Mouse (Mus musculus): ENCODE results near the gene Elp5. TPM values are rescaled to one million over a fixed set of nuclear protein-coding genes. Genes with fewer than 3 reads are reported as not detected.
A peak's percentile ranks its signal among the peaks of the same experiment; 100 is the strongest.

Gene Elp5
- polyA plus RNA-seq, 1 experiment = 1.9 TPM

- Histone ChIP-seq H3K36me3 (ENCODE audit: control insufficient read depth) (peaks cover 77% of the 10 kb centered on the region), H3K4me1 (ENCODE audit: control insufficient read depth) (peaks cover 40% of the 10 kb centered on the region), H3K9me3 (ENCODE audit: control insufficient read depth, low read length) (no peaks in the 10 kb centered on the region), H3K27me3 (ENCODE audit: control insufficient read depth) (no peaks in the 10 kb centered on the region), H3K4me3 (replicated peaks) (no peak overlapping the region)
- no peak for TF ChIP-seq TAL1 (IDR thresholded peaks at IDR 0.05; ENCODE audit: low read length)
- no peak for TF ChIP-seq GATA1 (IDR thresholded peaks at IDR 0.05; ENCODE audit: low read length)
These were observed 7.6 kb upstream of the Elp5 start for GRCm38 (mm10) chr11:69989949-69990348.

GRCm38 (mm10) chr11:69984431-69984830 is 2.1 kb upstream of the Elp5 start:
- H3K27me3 ChIP-seq (ENCODE audit: control insufficient read depth) = no peaks in the 10 kb centered on the region
- TF ChIP-seq GATA1 (IDR thresholded peaks at IDR 0.05; ENCODE audit: low read length) (no peak), TAL1 (IDR thresholded peaks at IDR 0.05; ENCODE audit: low read length) (no peak)
- H3K4me3 ChIP-seq (replicated peaks) = no peak overlapping the region
- H3K36me3 ChIP-seq (ENCODE audit: control insufficient read depth) = peaks cover 68% of the 10 kb centered on the region
- peaks cover 45% of the 10 kb centered on the region for H3K4me1 ChIP-seq (ENCODE audit: control insufficient read depth)
- H3K9me3 ChIP-seq (ENCODE audit: control insufficient read depth, low read length) = no peaks in the 10 kb centered on the region

- Histone ChIP-seq H3K36me3 (ENCODE audit: control insufficient read depth) (peaks cover 62% of the 10 kb centered on the region), H3K9me3 (ENCODE audit: control insufficient read depth, low read length) (no peaks in the 10 kb centered on the region), H3K4me3 (replicated peaks) (peak overlapping the region; percentile 21), H3K27me3 (ENCODE audit: control insufficient read depth) (no peaks in the 10 kb centered on the region), H3K4me1 (ENCODE audit: control insufficient read depth) (peaks cover 54% of the 10 kb centered on the region)
- TF ChIP-seq GATA1 (IDR thresholded peaks at IDR 0.05; ENCODE audit: low read length) (no peak), TAL1 (IDR thresholded peaks at IDR 0.05; ENCODE audit: low read length) (no peak)
These were observed 1.1 kb upstream of the Elp5 start for GRCm38 (mm10) chr11:69983377-69983776.

- Histone ChIP-seq H3K27me3 (ENCODE audit: control insufficient read depth) (no peaks in the 10 kb centered on the region), H3K4me3 (replicated peaks) (peak overlapping the region; percentile 21), H3K9me3 (ENCODE audit: control insufficient read depth, low read length) (no peaks in the 10 kb centered on the region), H3K4me1 (ENCODE audit: control insufficient read depth) (peaks cover 54% of the 10 kb centered on the region), H3K36me3 (ENCODE audit: control insufficient read depth) (peaks cover 62% of the 10 kb centered on the region)
- TF ChIP-seq GATA1 (IDR thresholded peaks at IDR 0.05; ENCODE audit: low read length) (no peak), TAL1 (IDR thresholded peaks at IDR 0.05; ENCODE audit: low read length) (no peak)
These were observed 560 bp upstream of the Elp5 start for GRCm38 (mm10) chr11:69982877-69983276.

GRCm38 (mm10) chr11:69981141-69981762 is 1.1 kb downstream of the Elp5 start, which contains the start of gene Ctdnep1:
Ctdnep1 (plus strand) TSS chr11:69981156.
- Histone ChIP-seq H3K9me3 (ENCODE audit: control insufficient read depth, low read length) (no peaks in the 10 kb centered on the region), H3K36me3 (ENCODE audit: control insufficient read depth) (peaks cover 59% of the 10 kb centered on the region), H3K4me1 (ENCODE audit: control insufficient read depth) (peaks cover 53% of the 10 kb centered on the region), H3K27me3 (ENCODE audit: control insufficient read depth) (no peaks in the 10 kb centered on the region), H3K4me3 (replicated peaks) (peak within 1 kb of the TSS; percentile 94)
- TF ChIP-seq GATA1 (IDR thresholded peaks at IDR 0.05; ENCODE audit: low read length) = no peak
- no peak for TF ChIP-seq TAL1 (IDR thresholded peaks at IDR 0.05; ENCODE audit: low read length)

GRCm38 (mm10) chr11:69980196-69981140 is 1.8 kb downstream of the Elp5 start:
- Histone ChIP-seq H3K4me1 (ENCODE audit: control insufficient read depth) (peaks cover 52% of the 10 kb centered on the region), H3K27me3 (ENCODE audit: control insufficient read depth) (no peaks in the 10 kb centered on the region), H3K36me3 (ENCODE audit: control insufficient read depth) (peaks cover 61% of the 10 kb centered on the region), H3K9me3 (ENCODE audit: control insufficient read depth, low read length) (no peaks in the 10 kb centered on the region), H3K4me3 (replicated peaks) (peak overlapping the region; percentile 94)
- no peak for TF ChIP-seq TAL1 (IDR thresholded peaks at IDR 0.05; ENCODE audit: low read length)
- TF ChIP-seq GATA1 (IDR thresholded peaks at IDR 0.05; ENCODE audit: low read length) = no peak

- TF ChIP-seq TAL1 (IDR thresholded peaks at IDR 0.05; ENCODE audit: low read length) (no peak), GATA1 (IDR thresholded peaks at IDR 0.05; ENCODE audit: low read length) (peak; percentile 81)
- Histone ChIP-seq H3K4me3 (replicated peaks) (peak overlapping the region; percentile 94), H3K27me3 (ENCODE audit: control insufficient read depth) (no peaks in the 10 kb centered on the region), H3K36me3 (ENCODE audit: control insufficient read depth) (peaks cover 61% of the 10 kb centered on the region), H3K9me3 (ENCODE audit: control insufficient read depth, low read length) (no peaks in the 10 kb centered on the region), H3K4me1 (ENCODE audit: control insufficient read depth) (peaks cover 52% of the 10 kb centered on the region)
These were observed 2.5 kb downstream of the Elp5 start for GRCm38 (mm10) chr11:69979827-69980195.

- Histone ChIP-seq H3K9me3 (ENCODE audit: control insufficient read depth, low read length) (no peaks in the 10 kb centered on the region), H3K4me1 (ENCODE audit: control insufficient read depth) (peaks cover 21% of the 10 kb centered on the region), H3K36me3 (ENCODE audit: control insufficient read depth) (peaks cover 73% of the 10 kb centered on the region), H3K4me3 (replicated peaks) (no peak overlapping the region), H3K27me3 (ENCODE audit: control insufficient read depth) (no peaks in the 10 kb centered on the region)
- TF ChIP-seq TAL1 (IDR thresholded peaks at IDR 0.05; ENCODE audit: low read length) = no peak
- no peak for TF ChIP-seq GATA1 (IDR thresholded peaks at IDR 0.05; ENCODE audit: low read length)
These were observed 6.0 kb downstream of the Elp5 start for GRCm38 (mm10) chr11:69976271-69976670.

GRCm38 (mm10) chr11:69974907-69975306 is 7.4 kb downstream of the Elp5 start:
- H3K36me3 ChIP-seq (ENCODE audit: control insufficient read depth) = peaks cover 82% of the 10 kb centered on the region
- H3K4me1 ChIP-seq (ENCODE audit: control insufficient read depth) = peaks cover 13% of the 10 kb centered on the region
- TF ChIP-seq TAL1 (IDR thresholded peaks at IDR 0.05; ENCODE audit: low read length) (no peak), GATA1 (IDR thresholded peaks at IDR 0.05; ENCODE audit: low read length) (no peak)
- H3K9me3 ChIP-seq (ENCODE audit: control insufficient read depth, low read length) = no peaks in the 10 kb centered on the region
- H3K27me3 ChIP-seq (ENCODE audit: control insufficient read depth) = no peaks in the 10 kb centered on the region
- no peak overlapping the region for H3K4me3 ChIP-seq (replicated peaks)
